Mouse (Mus musculus): ENCODE measurements around the gene Gm17727. TPM values are rescaled to one million over a fixed set of nuclear protein-coding genes. Genes with fewer than 3 reads are reported as not detected.

Gm17727 gene
- polyA plus RNA-seq (2017; shearing (Covaris generic)) = not detected

GRCm38 (mm10) chr9:35778009-35778408, at the start of gene Gm17727:
Gene Gm17727, minus strand, starts transcription at chr9:35778109.

GRCm38 (mm10) chr9:35790001-35790400, 12.1 kb upstream of the Gm17727 start, which contains the start of the genes Gm27235 and D730048I06Rik:
Gene Gm27235, minus strand, starts transcription at chr9:35790101.
Gene D730048I06Rik, minus strand, starts transcription at chr9:35790112.

GRCm38 (mm10) chr9:35740749-35741148, 37.2 kb downstream of the Gm17727 start, which contains the start of gene Gm17677:
Gene Gm17677, plus strand, starts transcription at chr9:35741049.

Other genes starting within 250 kb of the Gm17727 start
- 0.06 TPM for gene Ddx25, start 219.6 kb downstream of the Gm17727 start, polyA plus RNA-seq (2017; shearing (Covaris generic))
- 30.1 TPM for gene Pus3, start 219.5 kb downstream of the Gm17727 start, polyA plus RNA-seq (2017; shearing (Covaris generic))
- gene Pate2, start 207.8 kb downstream of the Gm17727 start, polyA plus RNA-seq (2017; shearing (Covaris generic)) = 0.42 TPM
- 11.6 TPM for gene Hyls1, start 207.7 kb downstream of the Gm17727 start, polyA plus RNA-seq (2017; shearing (Covaris generic))
- not detected for gene Pate4, start 166.2 kb downstream of the Gm17727 start, polyA plus RNA-seq (2017; shearing (Covaris generic))
- gene Pate3, start 129.9 kb downstream of the Gm17727 start, polyA plus RNA-seq (2017; shearing (Covaris generic)) = not detected
- gene Pate1, start 90.7 kb downstream of the Gm17727 start, polyA plus RNA-seq (2017; shearing (Covaris generic)) = 0.34 TPM
- gene Gm17677, start 37.1 kb downstream of the Gm17727 start, polyA plus RNA-seq (2017; shearing (Covaris generic)) = not detected
- gene Gm27235, start 12.0 kb upstream of the Gm17727 start, polyA plus RNA-seq (2017; shearing (Covaris generic)) = not detected
- not detected for gene D730048I06Rik, start 12.0 kb upstream of the Gm17727 start, polyA plus RNA-seq (2017; shearing (Covaris generic))
- not detected for gene 9230110F15Rik, start 66.0 kb upstream of the Gm17727 start, polyA plus RNA-seq (2017; shearing (Covaris generic))
- gene 9230113P08Rik, start 130.3 kb upstream of the Gm17727 start, polyA plus RNA-seq (2017; shearing (Covaris generic)) = not detected